In genomic region chr5:122529316-122529715, GRCm38 (mm10) we compare ENCODE assay signal across 8 mouse cellular contexts. TPM values are rescaled to one million over a fixed set of nuclear protein-coding genes. Genes with fewer than 3 reads are reported as not detected.
A peak's percentile ranks its signal among the peaks of the same experiment; 100 is the strongest.
DNase-seq lines count a peak whose midpoint lies in the region; ATAC-seq lines count a peak whose summit lies in the region.

No protein-coding gene starts in this region.

- peak; percentile 86 to 93 for DNase-seq in kidney, postnatal 25 days
- peak; percentile 60 to 64 for DNase-seq in right cerebral cortex, postnatal 10 days (ENCODE audit: low spot score in 2 of 2)
- no peak for DNase-seq in midbrain, embryonic 11.5 days (ENCODE audit: low spot score, missing footprints)

- no peak overlapping the region for H3K4me2 ChIP-seq in hindbrain, embryonic 12.5 days (replicated peaks)
- no peak overlapping the region for H3K4me2 ChIP-seq in hindbrain, embryonic 13.5 days
- H3K4me2 ChIP-seq in heart, embryonic 14.5 days (ENCODE audit: low read length) = no peak overlapping the region
- H3K4me2 ChIP-seq in midbrain, embryonic 11.5 days = no peak overlapping the region
- no peak overlapping the region for H3K4me2 ChIP-seq in forebrain, embryonic 12.5 days

- no peaks in the 10 kb centered on the region for H3K36me3 ChIP-seq in hindbrain, embryonic 12.5 days
- H3K36me3 ChIP-seq in hindbrain, embryonic 13.5 days = peaks cover 10% of the 10 kb centered on the region; the same call in 1 of the 2 replicates
- H3K36me3 ChIP-seq in heart, embryonic 14.5 days (ENCODE audit: control insufficient read depth, insufficient read depth, low read length) = no peaks in the 10 kb centered on the region
- H3K36me3 ChIP-seq in midbrain, embryonic 11.5 days (ENCODE audit: control insufficient read depth, insufficient read depth, low read length) = no peaks in the 10 kb centered on the region
- peaks cover 3% of the 10 kb centered on the region; the same call in 1 of the 2 replicates for H3K36me3 ChIP-seq in forebrain, embryonic 12.5 days (replicated peaks)

- no peak overlapping the region for H3K9ac ChIP-seq in hindbrain, embryonic 12.5 days
- no peak overlapping the region for H3K9ac ChIP-seq in hindbrain, embryonic 13.5 days
- peak overlapping the region; percentile 59 for H3K9ac ChIP-seq in heart, embryonic 14.5 days (ENCODE audit: low read length)
- H3K9ac ChIP-seq in midbrain, embryonic 11.5 days (ENCODE audit: low read length) = no peak overlapping the region
- H3K9ac ChIP-seq in forebrain, embryonic 12.5 days = no peak overlapping the region

- H3K9me3 ChIP-seq in hindbrain, embryonic 12.5 days (replicated peaks) = no peaks in the 10 kb centered on the region
- no peaks in the 10 kb centered on the region for H3K9me3 ChIP-seq in hindbrain, embryonic 13.5 days
- H3K9me3 ChIP-seq in heart, embryonic 14.5 days (ENCODE audit: control insufficient read depth, low read length) = no peaks in the 10 kb centered on the region
- H3K9me3 ChIP-seq in midbrain, embryonic 11.5 days (ENCODE audit: control insufficient read depth, low read length) = no peaks in the 10 kb centered on the region
- no peaks in the 10 kb centered on the region for H3K9me3 ChIP-seq in forebrain, embryonic 12.5 days

- peaks cover 9% of the 10 kb centered on the region for H3K4me1 ChIP-seq in hindbrain, embryonic 12.5 days
- H3K4me1 ChIP-seq in hindbrain, embryonic 13.5 days (replicated peaks) = peaks cover 23% of the 10 kb centered on the region
- peaks cover 43% of the 10 kb centered on the region for H3K4me1 ChIP-seq in brown adipose tissue, adult 24 weeks (ENCODE audit: control insufficient read depth, insufficient read depth, insufficient read length, low read length)
- H3K4me1 ChIP-seq in heart, embryonic 14.5 days (ENCODE audit: control insufficient read depth in 2 of 2, insufficient read depth in 2 of 2, low read length in 2 of 2) = peaks cover 65 to 70% of the 10 kb centered on the region in 2 experiments
- 0 out of 2 replicates have a peak, but pooled peaks cover 2% of the 10 kb centered on the region for H3K4me1 ChIP-seq in midbrain, embryonic 11.5 days (ENCODE audit: control insufficient read depth, insufficient read depth, low read length)
- 0 out of 2 replicates have a peak, but pooled peaks cover 12% of the 10 kb centered on the region for H3K4me1 ChIP-seq in forebrain, embryonic 12.5 days

- no peaks in the 10 kb centered on the region for H3K27me3 ChIP-seq in hindbrain, embryonic 12.5 days
- H3K27me3 ChIP-seq in hindbrain, embryonic 13.5 days = no peaks in the 10 kb centered on the region
- H3K27me3 ChIP-seq in heart, embryonic 14.5 days (ENCODE audit: control insufficient read depth, insufficient read depth, low read length) = no peaks in the 10 kb centered on the region
- no peaks in the 10 kb centered on the region for H3K27me3 ChIP-seq in midbrain, embryonic 11.5 days (ENCODE audit: control insufficient read depth, insufficient read depth, low read length)
- H3K27me3 ChIP-seq in forebrain, embryonic 12.5 days = no peaks in the 10 kb centered on the region

- 0 out of 2 replicates have a peak overlapping the region, but pooled peaks have one; percentile 3 for H3K27ac ChIP-seq in hindbrain, embryonic 12.5 days
- H3K27ac ChIP-seq in hindbrain, embryonic 13.5 days = no peak overlapping the region
- H3K27ac ChIP-seq in brown adipose tissue, adult 24 weeks (replicated peaks; ENCODE audit: low read depth, low read length) = peak overlapping the region; percentile 87
- peak overlapping the region; percentile 93 to 95 for H3K27ac ChIP-seq in heart, embryonic 14.5 days (replicated peaks in 1 of 2; ENCODE audit: control insufficient read depth in 1 of 2, insufficient read depth in 1 of 2, low read depth in 2 of 2, low read length in 2 of 2)
- no peak overlapping the region for H3K27ac ChIP-seq in midbrain, embryonic 11.5 days (ENCODE audit: low read depth, low read length)
- no peak overlapping the region for H3K27ac ChIP-seq in forebrain, embryonic 12.5 days

- no peak for ATAC-seq in hindbrain, embryonic 12.5 days (ENCODE audit: low FRiP score)
- ATAC-seq in hindbrain, embryonic 13.5 days (ENCODE audit: low FRiP score) = no peak
- ATAC-seq in heart, embryonic 14.5 days (ENCODE audit: insufficient number of reproducible peaks, insufficient read depth, low FRiP score, low read depth) = no peak
- no peak for ATAC-seq in midbrain, embryonic 11.5 days (ENCODE audit: low FRiP score)
- no peak for ATAC-seq in forebrain, embryonic 12.5 days (ENCODE audit: low FRiP score)

- H3K4me3 ChIP-seq in hindbrain, embryonic 12.5 days = no peak overlapping the region
- H3K4me3 ChIP-seq in hindbrain, embryonic 13.5 days = no peak overlapping the region
- H3K4me3 ChIP-seq in brown adipose tissue, adult 24 weeks (ENCODE audit: insufficient read depth, low read depth, low read length) = no peak overlapping the region
- no peak overlapping the region for H3K4me3 ChIP-seq in heart, embryonic 14.5 days (ENCODE audit: control insufficient read depth in 1 of 2, insufficient read depth in 1 of 2, low read depth in 1 of 2, low read length in 2 of 2)
- no peak overlapping the region for H3K4me3 ChIP-seq in midbrain, embryonic 11.5 days (ENCODE audit: low read depth, low read length)
- H3K4me3 ChIP-seq in forebrain, embryonic 12.5 days (replicated peaks) = no peak overlapping the region

- WGBS in hindbrain, embryonic 12.5 days = 49% methylated on average over 3 of the region's 3 CpGs
- WGBS in hindbrain, embryonic 13.5 days = 75% methylated on average over 3 of the region's 3 CpGs
- WGBS in heart, embryonic 14.5 days = 17% methylated on average over 3 of the region's 3 CpGs
- whole genome bisulfite sequencing in midbrain, embryonic 11.5 days = 63% methylated on average over 3 of the region's 3 CpGs
- WGBS in forebrain, embryonic 12.5 days = 62% methylated on average over 3 of the region's 3 CpGs

RNA-seq across cellular contexts. Expression of gene Atp2a2, which starts 27.3 kb away (rescaled TPM):
- polyA plus RNA-seq in hindbrain, embryonic 12.5 days (2016; fragmentation: Nextera tagmentation; extraction: Ambion mirVana) = 69.6 and 70.9 TPM in 2 replicates
- 39.4 and 41.2 TPM in 2 replicates for polyA plus RNA-seq in hindbrain, embryonic 13.5 days (2015; fragmentation: Nextera tagmentation; extraction: Ambion mirVana)
- 77.3 and 79.4 TPM in 2 replicates for polyA plus RNA-seq in brown adipose tissue, adult 24 weeks (2012; ENCODE audit: insufficient read depth, insufficient read length, missing spikeins)
- 472 and 483 TPM in 2 replicates for polyA plus RNA-seq in heart, embryonic 14.5 days (2014; fragmentation: Nextera tagmentation; extraction: Ambion mirVana)
- 43.4 and 45.8 TPM in 2 replicates for polyA plus RNA-seq in midbrain, embryonic 11.5 days (2014; fragmentation: Nextera tagmentation; extraction: Ambion mirVana)
- polyA plus RNA-seq in forebrain, embryonic 12.5 days (2016; fragmentation: Nextera tagmentation; extraction: Ambion mirVana) = 57.9 and 61.2 TPM in 2 replicates

Comparison
In these comparisons a context has a peak if more than half of its experiments do, and no peak if none do; other contexts are left out.
1. H3K27ac ChIP-seq: peak in hindbrain, embryonic 12.5 days (single experiment), brown adipose tissue, adult 24 weeks (single experiment) and heart, embryonic 14.5 days (2 of 2); none in hindbrain, embryonic 13.5 days (single experiment), midbrain, embryonic 11.5 days (single experiment) and forebrain, embryonic 12.5 days (single experiment).